Comparison of ENCODE assay signal across 8 mouse cellular contexts in the genomic region with DNA sequence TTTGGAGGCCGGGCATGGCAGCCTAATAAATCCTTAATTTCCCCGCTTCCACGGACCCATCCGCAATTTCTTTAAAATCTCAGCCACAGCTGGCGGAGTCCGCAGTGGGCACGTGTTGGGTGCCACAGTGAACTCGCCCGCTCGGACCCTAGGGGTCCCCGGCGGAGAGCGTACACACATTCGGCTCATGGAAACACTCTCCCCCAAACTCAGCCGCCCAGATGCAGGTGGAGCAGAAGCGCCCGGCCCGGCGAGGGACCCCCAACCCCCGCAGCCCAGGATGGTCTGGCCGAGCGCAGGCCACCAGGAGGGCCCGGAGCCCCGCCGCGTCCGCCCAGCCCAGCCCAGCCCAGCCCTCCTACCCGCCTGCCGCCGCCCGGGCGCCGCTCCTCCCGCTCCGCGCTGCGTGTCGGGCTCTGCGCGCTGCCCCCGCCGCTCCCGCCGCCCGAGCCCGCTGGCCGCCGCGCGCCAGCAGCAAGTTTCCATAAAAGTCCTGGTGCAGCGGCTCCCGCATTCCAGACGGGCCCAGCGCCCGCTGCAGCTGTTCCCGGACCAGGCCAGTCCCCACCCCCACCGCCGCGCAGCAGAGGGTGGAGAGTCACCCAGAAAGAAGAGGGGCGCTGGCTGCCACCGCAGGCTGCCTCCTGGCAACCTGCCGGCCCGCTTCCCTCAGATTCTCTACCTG. TPM values are rescaled to one million over a fixed set of nuclear protein-coding genes. Genes with fewer than 3 reads are reported as not detected.
DNase-seq lines count a peak whose midpoint lies in the region; ATAC-seq and TF ChIP-seq lines count a peak whose summit lies in the region.

No protein-coding gene starts in this region.

- ATAC-seq in embryonic facial prominence, embryonic 15.5 days (ENCODE audit: insufficient number of reproducible peaks, low FRiP score, low TSS enrichment, low read depth), result peak; percentile 86
- ATAC-seq in heart, embryonic 13.5 days (ENCODE audit: extremely low read depth, insufficient number of reproducible peaks, low FRiP score, low TSS enrichment), result peak; percentile 64; the same call in 1 of the 2 replicates
- peak; percentile 93 for ATAC-seq in kidney, embryonic 16.5 days (ENCODE audit: low FRiP score, low TSS enrichment)
- peak; percentile 91 for ATAC-seq in lung, embryonic 14.5 days (ENCODE audit: insufficient read depth)

- intact Hi-C loops in left cerebral cortex, adult 2 months (cut with DNase I), result no loop called here

- no peaks in the 10 kb centered on the region for H3K36me3 ChIP-seq in embryonic facial prominence, embryonic 15.5 days
- no peaks in the 10 kb centered on the region for H3K36me3 ChIP-seq in heart, embryonic 13.5 days
- no peaks in the 10 kb centered on the region for H3K36me3 ChIP-seq in kidney, embryonic 16.5 days (ENCODE audit: insufficient read depth, low read length)
- H3K36me3 ChIP-seq in lung, embryonic 14.5 days (ENCODE audit: insufficient read depth), result peaks cover 6% of the 10 kb centered on the region; the same call in 1 of the 2 replicates

- H3K4me3 ChIP-seq in left cerebral cortex, adult 2 months, result peak overlapping the region; percentile 58
- peak overlapping the region; percentile 56 for H3K4me3 ChIP-seq in embryonic facial prominence, embryonic 15.5 days (replicated peaks)
- peak overlapping the region; percentile 69 for H3K4me3 ChIP-seq in heart, embryonic 13.5 days
- peak overlapping the region; percentile 62 for H3K4me3 ChIP-seq in kidney, embryonic 16.5 days (ENCODE audit: low read length)
- peak overlapping the region; percentile 68 for H3K4me3 ChIP-seq in lung, embryonic 14.5 days (ENCODE audit: low read depth, low read length)

- peak overlapping the region; percentile 89 for H3K4me2 ChIP-seq in embryonic facial prominence, embryonic 15.5 days (replicated peaks)
- peak overlapping the region; percentile 80 for H3K4me2 ChIP-seq in heart, embryonic 13.5 days
- peak overlapping the region; percentile 97 for H3K4me2 ChIP-seq in kidney, embryonic 16.5 days (replicated peaks; ENCODE audit: low read depth, low read length)
- H3K4me2 ChIP-seq in lung, embryonic 14.5 days, result peak overlapping the region; percentile 91

- H3K27ac ChIP-seq in left cerebral cortex, adult 2 months, result no peak overlapping the region
- peak overlapping the region; percentile 65 for H3K27ac ChIP-seq in embryonic facial prominence, embryonic 15.5 days (replicated peaks)
- peak overlapping the region; percentile 97 for H3K27ac ChIP-seq in heart, embryonic 13.5 days (replicated peaks)
- peak overlapping the region; percentile 14 for H3K27ac ChIP-seq in kidney, embryonic 16.5 days (ENCODE audit: low read length)
- peak overlapping the region; percentile 98 for H3K27ac ChIP-seq in lung, embryonic 14.5 days (ENCODE audit: low read depth)

- WGBS in embryonic facial prominence, embryonic 15.5 days, result under 1% methylated on average over 51 of the region's 63 CpGs
- WGBS in heart, embryonic 13.5 days, result 3% methylated on average over 51 of the region's 63 CpGs
- 1% methylated on average over 56 of the region's 63 CpGs for WGBS in kidney, embryonic 16.5 days
- WGBS in lung, embryonic 14.5 days, result under 1% methylated on average over 63 of the region's 63 CpGs

- H3K4me1 ChIP-seq in embryonic facial prominence, embryonic 15.5 days, result peaks cover 15% of the 10 kb centered on the region
- H3K4me1 ChIP-seq in heart, embryonic 13.5 days, result peaks cover 54% of the 10 kb centered on the region
- peaks cover 19% of the 10 kb centered on the region for H3K4me1 ChIP-seq in kidney, embryonic 16.5 days (ENCODE audit: insufficient read depth, low read length)
- peaks cover 6% of the 10 kb centered on the region; the same call in 1 of the 2 replicates for H3K4me1 ChIP-seq in lung, embryonic 14.5 days (ENCODE audit: insufficient read depth)

- H3K27me3 ChIP-seq in embryonic facial prominence, embryonic 15.5 days, result peaks cover 20% of the 10 kb centered on the region
- no peaks in the 10 kb centered on the region for H3K27me3 ChIP-seq in heart, embryonic 13.5 days (replicated peaks)
- 0 out of 2 replicates have a peak, but pooled peaks cover 6% of the 10 kb centered on the region for H3K27me3 ChIP-seq in kidney, embryonic 16.5 days (ENCODE audit: insufficient read depth, low read length)
- no peaks in the 10 kb centered on the region; the same call in 1 of the 2 replicates for H3K27me3 ChIP-seq in lung, embryonic 14.5 days (ENCODE audit: insufficient read depth, low read length)

- DNase-seq in left cerebral cortex, adult 2 months (ENCODE audit: extremely low spot score in 1 of 2, low spot score in 2 of 2), result peak; percentile 32 to 40
- DNase-seq in left cerebral cortex, adult 8-10 months (ENCODE audit: low spot score in 2 of 2), result no peak
- DNase-seq in lung, embryonic 14.5 days, result peak; percentile 86
- peak; percentile 59 for DNase-seq in ovary, adult 18-20 months (ENCODE audit: low spot score)
- DNase-seq in c-Kit-positive CD71-positive TER-119-positive erythroid progenitor cells, embryonic 14.5 days (ENCODE audit: low spot score), result no peak

- H3K9ac ChIP-seq in embryonic facial prominence, embryonic 15.5 days, result peak overlapping the region; percentile 70
- H3K9ac ChIP-seq in heart, embryonic 13.5 days, result peak overlapping the region; percentile 91
- peak overlapping the region; percentile 79 for H3K9ac ChIP-seq in kidney, embryonic 16.5 days (replicated peaks; ENCODE audit: low read length)
- H3K9ac ChIP-seq in lung, embryonic 14.5 days, result peak overlapping the region; percentile 88

- TF ChIP-seq CTCF in left cerebral cortex, adult 2 months (IDR thresholded peaks at IDR 0.05), result no peak
- TF ChIP-seq CTCF in lung, embryonic 14.5 days (IDR thresholded peaks at IDR 0.05; ENCODE audit: low read depth), result no peak

- no peaks in the 10 kb centered on the region for H3K9me3 ChIP-seq in embryonic facial prominence, embryonic 15.5 days (replicated peaks)
- no peaks in the 10 kb centered on the region for H3K9me3 ChIP-seq in heart, embryonic 13.5 days
- no peaks in the 10 kb centered on the region for H3K9me3 ChIP-seq in kidney, embryonic 16.5 days (ENCODE audit: low read length)
- H3K9me3 ChIP-seq in lung, embryonic 14.5 days (ENCODE audit: low read depth, low read length), result no peaks in the 10 kb centered on the region

RNA-seq across cellular contexts. Expression of gene Nexn, which starts 0.7 kb away (rescaled TPM):
- total RNA-seq in left cerebral cortex, adult 2 months (2021), result 1 to 10 TPM; 1.4 to 5.0 TPM
- 1 to 10 TPM; 6.5 to 9.8 (median 7.7) TPM for total RNA-seq in left cerebral cortex, adult 8-10 months (2022)
- polyA plus RNA-seq in embryonic facial prominence, embryonic 15.5 days (2015; fragmentation: Nextera tagmentation; extraction: Ambion mirVana), result 23.5 and 27.2 TPM in 2 replicates
- 192 and 211 TPM in 2 replicates for polyA plus RNA-seq in heart, embryonic 13.5 days (2015; fragmentation: Nextera tagmentation; extraction: Ambion mirVana)
- polyA plus RNA-seq in kidney, embryonic 16.5 days (2015; fragmentation: Nextera tagmentation; extraction: Ambion mirVana), result 9.5 and 10.9 TPM in 2 replicates
- 72.6 and 80.5 TPM in 2 replicates for polyA plus RNA-seq in lung, embryonic 14.5 days (2014; fragmentation: Nextera tagmentation; extraction: Ambion mirVana)

RNA-seq across cellular contexts. Expression of gene Fubp1, which starts 55.3 kb away (rescaled TPM):
- 100 to 1,000 TPM; 131 to 132 TPM for total RNA-seq in left cerebral cortex, adult 2 months (2021)
- 100 to 1,000 TPM in 3 of 4 experiments, 10 to 100 TPM in 1; 98.9 to 115 (median 104) TPM for total RNA-seq in left cerebral cortex, adult 8-10 months (2022)
- polyA plus RNA-seq in embryonic facial prominence, embryonic 15.5 days (2015; fragmentation: Nextera tagmentation; extraction: Ambion mirVana), result 202 and 211 TPM in 2 replicates
- polyA plus RNA-seq in heart, embryonic 13.5 days (2015; fragmentation: Nextera tagmentation; extraction: Ambion mirVana), result 118 and 128 TPM in 2 replicates
- 258 and 286 TPM in 2 replicates for polyA plus RNA-seq in kidney, embryonic 16.5 days (2015; fragmentation: Nextera tagmentation; extraction: Ambion mirVana)
- polyA plus RNA-seq in lung, embryonic 14.5 days (2014; fragmentation: Nextera tagmentation; extraction: Ambion mirVana), result 300 and 305 TPM in 2 replicates

RNA-seq across cellular contexts. Expression of gene Dnajb4, which starts 55.4 kb away (rescaled TPM):
- 10 to 100 TPM; 75.4 to 78.2 TPM for total RNA-seq in left cerebral cortex, adult 2 months (2021)
- 10 to 100 TPM; 62.7 to 70.1 (median 65.9) TPM for total RNA-seq in left cerebral cortex, adult 8-10 months (2022)
- 33.8 and 34.2 TPM in 2 replicates for polyA plus RNA-seq in embryonic facial prominence, embryonic 15.5 days (2015; fragmentation: Nextera tagmentation; extraction: Ambion mirVana)
- 38.3 and 47.6 TPM in 2 replicates for polyA plus RNA-seq in heart, embryonic 13.5 days (2015; fragmentation: Nextera tagmentation; extraction: Ambion mirVana)
- 34.1 and 34.2 TPM in 2 replicates for polyA plus RNA-seq in kidney, embryonic 16.5 days (2015; fragmentation: Nextera tagmentation; extraction: Ambion mirVana)
- 33.7 and 36.8 TPM in 2 replicates for polyA plus RNA-seq in lung, embryonic 14.5 days (2014; fragmentation: Nextera tagmentation; extraction: Ambion mirVana)

Comparison
In these comparisons a context has a peak if more than half of its experiments do, and no peak if none do; other contexts are left out.
1. DNase-seq: peak in left cerebral cortex, adult 2 months (2 of 2), lung, embryonic 14.5 days (single experiment) and ovary, adult 18-20 months (single experiment); none in left cerebral cortex, adult 8-10 months (0 of 2) and c-Kit-positive CD71-positive TER-119-positive erythroid progenitor cells, embryonic 14.5 days (single experiment).
2. Peak in every context shown above with its lines, with median percentiles within 50 percentile points of each other: H3K4me3 ChIP-seq, ATAC-seq, H3K4me2 ChIP-seq and H3K9ac ChIP-seq.